Mouse (Mus musculus): ENCODE data around the gene Six5.
A peak's percentile ranks its signal among the peaks of the same experiment; 100 is the strongest.

The Six5 gene

GRCm38 (mm10) chr7:19096421-19096976 lies 2.1 kb downstream of the Six5 start:
- DNase-seq (ENCODE audit: low read depth, low spot score): no peak

- DNase-seq (ENCODE audit: low read depth, low spot score): no peak
Measured at GRCm38 (mm10) chr7:19097217-19097616, 2.8 kb downstream of the Six5 start.

- DNase-seq (ENCODE audit: low read depth, low spot score): no peak
Measured at GRCm38 (mm10) chr7:19097863-19098262, 3.5 kb downstream of the Six5 start.

- DNase-seq (ENCODE audit: low read depth, low spot score): no peak
Measured at GRCm38 (mm10) chr7:19098811-19099210, 4.4 kb downstream of the Six5 start.

DNA sequence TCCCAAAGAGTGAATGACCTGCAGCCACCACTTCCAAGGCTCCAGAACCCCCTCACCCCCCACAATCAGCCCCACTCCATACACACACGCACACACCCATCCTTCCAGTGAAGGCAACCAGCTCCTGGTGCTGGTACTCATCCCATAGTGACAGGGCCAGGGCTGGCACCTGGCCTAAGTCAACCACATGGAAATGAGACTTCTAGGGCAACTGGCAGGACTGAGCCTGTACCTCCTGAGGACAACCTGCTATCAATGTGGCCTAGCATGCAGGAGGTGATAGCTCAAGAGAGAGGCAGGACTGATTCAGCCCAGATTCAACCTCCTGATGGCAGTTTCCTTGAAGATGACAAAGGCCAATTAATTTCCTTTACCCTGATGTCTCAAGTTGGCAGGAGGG lies 5.9 kb downstream of the Six5 start:
- DNase-seq (ENCODE audit: low read depth, low spot score): no peak

GRCm38 (mm10) chr7:19103741-19104140 lies 9.3 kb downstream of the Six5 start:
- no peak for DNase-seq (ENCODE audit: low read depth, low spot score)

DNA sequence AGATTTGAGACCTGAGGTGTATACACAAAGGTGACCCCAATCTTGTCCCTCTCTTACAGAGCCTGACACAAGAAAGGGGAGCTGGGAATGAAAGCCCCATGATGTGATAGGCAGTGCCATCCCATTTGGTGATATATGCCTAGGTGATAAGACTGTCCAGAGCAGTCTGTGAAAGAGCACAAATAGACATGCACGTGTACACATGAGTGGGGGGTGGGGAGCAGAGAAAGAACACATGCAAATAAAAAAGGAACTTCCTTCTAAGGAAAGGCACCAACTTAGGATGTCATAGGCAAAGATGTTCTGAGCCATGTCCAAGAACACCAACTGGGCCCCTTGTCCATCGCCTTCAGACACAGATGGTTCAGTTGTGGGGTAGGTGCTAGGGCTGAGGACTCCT lies 10.1 kb downstream of the Six5 start:
- DNase-seq (ENCODE audit: low read depth, low spot score): no peak

- DNase-seq (ENCODE audit: low read depth, low spot score): no peak
Measured at GRCm38 (mm10) chr7:19107436-19107835, 13.0 kb downstream of the Six5 start.

- DNase-seq (ENCODE audit: low read depth, low spot score): no peak
Measured at GRCm38 (mm10) chr7:19109565-19109964, 15.2 kb downstream of the Six5 start.

- DNase-seq (ENCODE audit: low read depth, low spot score): no peak
Measured at GRCm38 (mm10) chr7:19118028-19118771, 23.8 kb downstream of the Six5 start, which contains the start of gene Gm4969. Gene Gm4969 (minus strand): TSS chr7:19118368.

DNA sequence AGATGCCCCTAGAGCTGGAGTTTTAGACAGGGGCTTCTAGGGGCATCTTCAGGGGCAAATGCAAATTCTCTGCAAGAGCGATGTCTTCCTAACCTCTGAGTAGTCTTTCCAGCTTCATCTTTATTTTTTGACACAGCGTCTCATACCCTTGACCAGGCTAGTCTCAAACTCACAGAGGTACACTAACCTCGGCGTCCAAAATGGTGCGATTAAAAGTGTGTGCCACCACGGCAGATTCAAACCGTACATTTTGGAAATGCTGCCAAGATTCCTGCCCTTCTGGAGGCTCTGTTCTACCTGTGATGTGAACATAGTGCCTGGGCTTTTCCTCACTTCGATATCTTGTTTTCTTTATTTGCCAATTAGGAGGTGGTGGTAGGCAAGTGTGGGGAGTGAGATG lies 24.7 kb downstream of the Six5 start:
- no peak for DNase-seq (ENCODE audit: low read depth, low spot score)

DNA sequence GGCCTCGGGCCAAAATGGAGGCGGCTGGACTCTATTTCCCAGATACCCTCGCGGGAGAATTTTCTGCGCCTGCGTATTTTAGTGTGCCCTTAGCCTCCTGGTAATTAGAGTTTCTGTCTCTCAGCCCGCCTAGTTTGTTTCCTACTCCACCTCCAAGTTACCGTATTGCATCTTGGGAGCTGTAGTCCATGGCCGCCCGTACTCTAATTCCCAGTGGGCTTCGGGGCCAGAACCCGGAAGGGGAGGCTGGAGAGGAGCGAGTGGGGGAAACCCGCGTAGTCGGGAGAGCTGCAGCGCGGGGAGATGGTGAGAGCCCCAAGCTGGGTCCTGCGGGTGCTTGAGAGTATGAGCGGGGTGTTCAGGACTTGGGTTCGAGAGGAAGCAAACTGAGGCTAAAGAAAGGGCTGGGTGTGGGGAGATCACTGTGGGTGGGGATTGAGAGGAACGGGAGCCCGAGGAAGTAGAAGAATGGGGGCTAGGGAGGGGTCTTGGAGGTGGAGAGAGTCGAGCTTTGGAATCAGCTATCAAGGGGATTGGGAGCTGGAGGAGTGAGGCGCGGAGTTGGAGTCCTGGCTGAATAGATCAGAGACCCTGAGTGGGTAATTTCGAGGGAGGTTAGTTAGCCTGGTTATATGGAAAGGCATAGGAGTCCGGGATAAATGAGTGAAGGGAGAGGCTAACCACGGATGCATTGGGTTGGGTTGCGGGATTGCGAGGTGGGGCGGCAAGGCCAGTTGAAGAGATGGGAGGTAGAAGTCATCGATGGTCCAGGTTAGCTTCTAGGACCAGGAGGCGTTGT lies 25.4 kb downstream of the Six5 start, which contains the start of gene Fbxo46:
Fbxo46 (plus strand) TSS at position 229 of the 799 bp plus-strand sequence.
- peak; percentile 95 for DNase-seq (ENCODE audit: low read depth, low spot score)

GRCm38 (mm10) chr7:19121686-19122085 lies 27.3 kb downstream of the Six5 start:
- no peak for DNase-seq (ENCODE audit: low read depth, low spot score)

DNA sequence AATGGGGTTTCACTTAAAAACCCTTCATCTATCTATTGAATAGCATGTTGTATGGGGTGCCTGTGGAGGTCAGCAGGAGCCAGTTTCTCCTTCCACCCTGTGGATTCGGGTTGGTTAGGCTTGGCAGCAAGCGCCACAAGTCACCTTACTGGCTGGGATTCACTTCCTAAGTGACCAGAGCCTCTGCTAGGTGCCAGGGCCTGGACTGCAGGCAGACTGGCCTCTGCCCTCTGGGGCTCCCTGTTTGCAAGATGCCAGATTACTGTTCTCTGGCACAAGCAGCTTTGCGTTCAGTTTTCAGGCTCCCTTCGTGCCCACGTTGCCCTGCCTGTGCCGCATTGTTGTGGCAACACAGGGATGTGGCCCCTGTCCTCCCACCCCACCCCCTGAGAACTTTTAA lies 30.3 kb downstream of the Six5 start:
- DNase-seq (ENCODE audit: low read depth, low spot score): no peak

- no peak for DNase-seq (ENCODE audit: low read depth, low spot score)
Measured at GRCm38 (mm10) chr7:19127744-19128143, 33.4 kb downstream of the Six5 start.

GRCm38 (mm10) chr7:19129396-19129795 lies 35.0 kb downstream of the Six5 start:
- no peak for DNase-seq (ENCODE audit: low read depth, low spot score)

GRCm38 (mm10) chr7:19130657-19131056 lies 36.3 kb downstream of the Six5 start:
- no peak for DNase-seq (ENCODE audit: low read depth, low spot score)

DNA sequence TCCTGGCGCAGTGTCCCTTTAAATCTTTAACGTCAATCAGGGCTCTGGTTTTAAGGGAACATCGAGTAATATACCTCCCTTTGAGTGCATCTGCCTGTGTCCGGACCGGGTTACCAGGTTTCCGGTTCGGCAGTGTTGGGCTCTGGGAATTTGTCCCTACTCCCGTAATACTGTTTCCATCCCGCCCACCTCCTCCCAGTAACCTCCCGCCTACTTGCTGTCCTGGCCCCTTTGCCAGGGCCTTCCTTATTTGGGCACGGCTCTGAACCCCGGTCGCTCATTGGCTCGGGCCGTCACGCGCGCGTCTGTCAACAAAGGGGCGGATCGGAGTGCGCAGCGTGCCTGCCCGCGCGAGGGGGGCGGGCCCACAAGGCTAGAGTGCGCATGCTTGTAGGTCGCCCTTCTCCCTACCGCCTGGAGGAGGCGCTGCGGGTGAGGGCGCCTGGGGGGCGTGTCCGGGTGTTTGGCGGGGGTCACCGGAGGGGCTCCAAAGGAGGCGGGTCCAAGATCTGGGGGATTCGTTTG lies 37.0 kb downstream of the Six5 start:
- peak; percentile 91 for DNase-seq (ENCODE audit: low read depth, low spot score)

DNA sequence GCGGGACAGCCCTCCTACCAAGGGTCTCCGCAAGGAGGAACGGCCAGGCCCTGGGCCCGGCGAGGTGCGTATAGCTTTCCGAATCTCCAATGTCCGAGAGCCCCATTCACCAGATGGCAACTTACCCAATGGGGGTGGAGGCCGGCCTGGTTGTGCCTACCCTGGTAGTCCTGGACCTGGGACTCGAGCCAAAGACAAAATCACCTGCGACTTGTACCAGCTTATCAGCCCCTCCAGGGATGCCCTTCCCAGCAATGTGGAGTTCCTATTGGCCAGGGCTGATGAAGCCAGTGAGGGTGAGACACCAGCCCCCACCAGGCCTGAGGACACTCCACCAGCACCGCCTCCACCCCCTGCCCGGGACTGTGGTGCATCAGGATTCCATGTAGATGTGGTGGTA lies 41.8 kb downstream of the Six5 start:
- no peak for DNase-seq (ENCODE audit: low read depth, low spot score)

DNA sequence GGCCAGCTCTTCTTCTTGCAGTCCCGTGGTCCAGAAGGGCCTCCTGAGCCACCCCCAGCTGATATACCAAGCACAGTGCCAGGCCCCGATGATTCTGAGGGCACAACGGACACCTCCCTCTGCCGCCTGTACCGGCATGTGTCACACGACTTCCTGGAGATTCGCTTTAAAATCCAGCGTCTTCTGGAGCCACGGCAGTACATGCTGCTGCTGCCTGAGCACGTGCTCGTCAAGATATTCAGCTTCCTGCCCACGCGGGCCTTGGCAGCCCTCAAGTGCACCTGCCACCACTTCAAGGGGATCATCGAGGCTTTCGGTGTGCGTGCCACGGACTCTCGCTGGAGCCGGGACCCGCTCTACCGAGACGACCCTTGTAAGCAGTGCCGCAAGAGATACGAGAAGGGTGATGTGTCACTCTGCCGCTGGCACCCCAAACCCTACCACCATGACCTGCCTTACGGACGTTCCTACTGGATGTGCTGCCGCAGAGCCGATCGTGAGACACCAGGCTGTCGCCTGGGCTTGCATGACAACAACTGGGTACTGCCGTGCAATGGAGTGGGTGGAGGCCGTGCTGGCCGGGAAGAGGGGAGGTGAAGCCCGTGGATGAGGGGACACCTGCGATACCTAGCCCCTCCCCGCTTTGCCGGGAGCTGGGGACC lies 42.4 kb downstream of the Six5 start:
- no peak for DNase-seq (ENCODE audit: low read depth, low spot score)

GRCm38 (mm10) chr7:19137380-19137779 lies 43.0 kb downstream of the Six5 start:
- no peak for DNase-seq (ENCODE audit: low read depth, low spot score)

GRCm38 (mm10) chr7:19146793-19147192 lies 52.4 kb downstream of the Six5 start:
- DNase-seq (ENCODE audit: low read depth, low spot score): no peak

Measured in embryo, embryonic 11.5 days (tissue).